Mouse (Mus musculus) embryonic facial prominence, embryonic 13.5 days (tissue): Measurements from ENCODE around the gene Dmtf1. TPM values are rescaled to one million over a fixed set of nuclear protein-coding genes. Genes with fewer than 3 reads are reported as not detected.

Source experiments
- ATAC-seq: fragments of 200-750 bp; cut with Nextera tagmentation; 2 replicates; pipeline ENCODE4 v1.8.0; 2017; ENCODE audit warnings: low read depth; ENCODE audit not compliant: insufficient number of reproducible peaks, insufficient read depth, low FRiP score, low TSS enrichment
- H3K27ac ChIP-seq: fragments of 300-500 bp; sonication (generic); 2 replicates; pipeline ENCODE4 v1.5.1; 2015; ENCODE audit warnings: moderate library complexity, mild to moderate bottlenecking, inconsistent platforms
- H3K27me3 ChIP-seq: fragments of 300-500 bp; sonication (generic); 2 replicates; pipeline ENCODE4 v1.6.1; 2015; ENCODE audit warnings: mild to moderate bottlenecking, inconsistent platforms
- H3K36me3 ChIP-seq: fragments of 300-500 bp; sonication (generic); 2 replicates; pipeline ENCODE4 v1.6.1; 2015; ENCODE audit warnings: mild to moderate bottlenecking, inconsistent platforms
- H3K4me1 ChIP-seq: fragments of 300-500 bp; sonication (generic); 2 replicates; pipeline ENCODE4 v1.6.1; 2015; ENCODE audit warnings: inconsistent platforms
- H3K4me2 ChIP-seq: fragments of 300-500 bp; sonication (generic); 2 replicates; pipeline ENCODE4 v1.6.1; 2015; ENCODE audit warnings: moderate library complexity, mild to moderate bottlenecking, inconsistent platforms
- H3K4me3 ChIP-seq: fragments of 300-500 bp; sonication (generic); 2 replicates; pipeline ENCODE4 v1.5.1; 2015; ENCODE audit warnings: mild to moderate bottlenecking, inconsistent platforms
- H3K9ac ChIP-seq: fragments of 300-500 bp; sonication (generic); 2 replicates; pipeline ENCODE4 v1.6.1; 2015; ENCODE audit warnings: mild to moderate bottlenecking, inconsistent platforms
- H3K9me3 ChIP-seq: fragments of 300-500 bp; sonication (generic); 2 replicates; pipeline ENCODE4 v1.6.1; 2016; ENCODE audit warnings: inconsistent platforms
- WGBS: fragments of 180-500 bp; shearing (Covaris S2); methylation state at CpG from one replicate; pipeline ENCODE4 v1.1.7; 2015; ENCODE audit warnings: mixed read lengths; 5-methylcytosine and 5-hydroxymethylcytosine counted together
- polyA plus RNA-seq: library from polyadenylated mRNA; unstranded; fragments of >200 nt; fragmentation: Nextera tagmentation; extraction: Ambion mirVana; gene quantifications from 2 replicates; pipeline ENCODE4 v1.2.1, GENCODE M21; 2015

Dmtf1 gene
- polyA plus RNA-seq, 1 experiment from 2014 or later: 53.1 TPM

- Histone ChIP-seq H3K4me2 (no peak overlapping the region), H3K9me3 (no peaks in the 10 kb centered on the region), H3K4me1 (no peaks in the 10 kb centered on the region), H3K27me3 (no peaks in the 10 kb centered on the region), H3K36me3 (no peaks in the 10 kb centered on the region), H3K27ac (no peak overlapping the region), H3K4me3 (no peak overlapping the region), H3K9ac (no peak overlapping the region)
- no peak for ATAC-seq
These were observed 81.6 kb downstream of the Dmtf1 start for GRCm38 (mm10) chr5:9079773-9080501.

- no peak overlapping the region for H3K4me2 ChIP-seq
- no peaks in the 10 kb centered on the region for H3K36me3 ChIP-seq
- H3K4me3 ChIP-seq: no peak overlapping the region
- no peak; the same call in 1 of the 2 replicates for ATAC-seq
- no peaks in the 10 kb centered on the region for H3K4me1 ChIP-seq
- no peaks in the 10 kb centered on the region for H3K9me3 ChIP-seq
- H3K9ac ChIP-seq: no peak overlapping the region
- 46% methylated on average over 5 of the region's 5 CpGs for WGBS
- no peak overlapping the region for H3K27ac ChIP-seq
- no peaks in the 10 kb centered on the region for H3K27me3 ChIP-seq
These were observed 88.3 kb downstream of the Dmtf1 start for GRCm38 (mm10) chr5:9073177-9073854.

- no peaks in the 10 kb centered on the region for H3K36me3 ChIP-seq
- no peak overlapping the region for H3K9ac ChIP-seq
- ATAC-seq: no peak
- WGBS: 88% methylated on average over 3 of the region's 3 CpGs
- H3K4me3 ChIP-seq: no peak overlapping the region
- no peaks in the 10 kb centered on the region for H3K4me1 ChIP-seq
- H3K4me2 ChIP-seq: no peak overlapping the region
- no peaks in the 10 kb centered on the region for H3K9me3 ChIP-seq
- H3K27ac ChIP-seq: no peak overlapping the region
- no peaks in the 10 kb centered on the region for H3K27me3 ChIP-seq
These were observed 90.2 kb downstream of the Dmtf1 start for GRCm38 (mm10) chr5:9071360-9071759.

GRCm38 (mm10) chr5:9069599-9070209 lies 91.9 kb downstream of the Dmtf1 start:
- H3K4me1 ChIP-seq: no peaks in the 10 kb centered on the region
- H3K4me2 ChIP-seq: no peak overlapping the region
- H3K27me3 ChIP-seq: no peaks in the 10 kb centered on the region
- no peak for ATAC-seq
- H3K4me3 ChIP-seq: no peak overlapping the region
- H3K9me3 ChIP-seq: no peaks in the 10 kb centered on the region
- no peak overlapping the region for H3K9ac ChIP-seq
- no peaks in the 10 kb centered on the region for H3K36me3 ChIP-seq
- WGBS: 71% methylated on average over 6 of the region's 6 CpGs
- H3K27ac ChIP-seq: no peak overlapping the region

- H3K4me3 ChIP-seq: no peak overlapping the region
- no peaks in the 10 kb centered on the region for H3K27me3 ChIP-seq
- H3K9me3 ChIP-seq: no peaks in the 10 kb centered on the region
- 55% methylated on average over 2 of the region's 2 CpGs for WGBS
- H3K4me1 ChIP-seq: no peaks in the 10 kb centered on the region
- H3K36me3 ChIP-seq: no peaks in the 10 kb centered on the region
- no peak overlapping the region for H3K9ac ChIP-seq
- no peak for ATAC-seq
- no peak overlapping the region for H3K27ac ChIP-seq
- H3K4me2 ChIP-seq: no peak overlapping the region
These were observed 92.7 kb downstream of the Dmtf1 start for GRCm38 (mm10) chr5:9068886-9069285.

Other genes with a start within 250 kb of the Dmtf1 start
- gene Crot, start 164.5 kb downstream of the Dmtf1 start, polyA plus RNA-seq: 43.6 and 47.3 TPM in 2 replicates
- gene Tmem243, start 61.1 kb downstream of the Dmtf1 start, polyA plus RNA-seq: 17.3 and 18.4 TPM in 2 replicates
- gene 9330182L06Rik, start 104.3 kb upstream of the Dmtf1 start, polyA plus RNA-seq: 2.0 and 3.1 TPM in 2 replicates